ENCODE assay signal across 9 mouse cellular contexts in the genomic region with DNA sequence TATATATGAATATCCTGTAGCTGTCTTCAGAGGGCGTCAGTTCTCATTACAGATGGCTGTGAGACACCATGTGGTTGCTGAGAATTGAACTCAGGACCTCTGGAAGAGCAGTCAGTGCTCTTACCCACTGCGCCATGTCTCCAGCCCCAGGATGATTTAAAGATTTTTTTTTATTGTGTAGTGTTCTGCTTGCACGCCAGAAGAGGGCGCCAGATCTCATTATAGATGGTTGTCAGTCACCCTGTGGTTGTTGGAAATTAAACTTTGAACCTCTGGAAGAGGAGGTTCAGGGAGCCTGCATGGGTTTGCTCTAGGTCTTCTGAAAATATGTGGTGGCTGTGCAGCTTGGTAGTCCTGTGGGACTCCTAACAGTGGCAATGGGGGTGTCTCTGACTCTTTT. TPM values are rescaled to one million over a fixed set of nuclear protein-coding genes. Genes with fewer than 3 reads are reported as not detected.
DNase-seq lines count a peak whose midpoint lies in the region; ATAC-seq and TF ChIP-seq lines count a peak whose summit lies in the region.
"Had no signal": no experiment of that assay in that cellular context is flagged by ENCODE, and none has a peak within 500 bp of the region (broad histone marks: within the 10 kb centered on the region; RNA-seq: fewer than 3 reads in every experiment).

No protein-coding gene starts in this region.

- intact Hi-C loops in heart, adult 2 months (cut with DNase I): no loop called here

- 45% methylated on average over 4 of the region's 4 CpGs for WGBS in heart, adult 2 months
- 24% methylated on average over 4 of the region's 4 CpGs for WGBS in liver, embryonic 13.5 days (ENCODE audit: insufficient replicate concordance)

- no peak for TF ChIP-seq POLR2A in heart, adult 2 months (IDR thresholded peaks at IDR 0.05; ENCODE audit: insufficient read depth, low read depth, low read length)

- peaks cover 1% of the 10 kb centered on the region; the same call in 1 of the 2 replicates for H3K4me1 ChIP-seq in heart, adult 2 months (ENCODE audit: control insufficient read depth, insufficient read depth, low read length)
- peaks cover 12% of the 10 kb centered on the region for H3K4me1 ChIP-seq in liver, embryonic 13.5 days (replicated peaks)
- H3K4me1 ChIP-seq: embryonic facial prominence, embryonic 13.5 days had no signal

- TF ChIP-seq EP300 in heart, adult 2 months (IDR thresholded peaks at IDR 0.05; ENCODE audit: insufficient read depth, low read depth, low read length): no peak

- peak; percentile 27; the same call in 1 of the 2 replicates for ATAC-seq in liver, embryonic 13.5 days (ENCODE audit: low read depth)

- H3K9me3 ChIP-seq in liver, embryonic 13.5 days (replicated peaks): no peaks in the 10 kb centered on the region
- H3K9me3 ChIP-seq: embryonic facial prominence, embryonic 13.5 days had no signal

- no peaks in the 10 kb centered on the region for H3K27me3 ChIP-seq in heart, adult 2 months (ENCODE audit: control insufficient read depth, insufficient read depth, low read length)
- no peaks in the 10 kb centered on the region for H3K27me3 ChIP-seq in liver, embryonic 13.5 days
- H3K27me3 ChIP-seq: embryonic facial prominence, embryonic 13.5 days had no signal

- H3K4me3 ChIP-seq in heart, adult 2 months: no peak overlapping the region
- H3K4me3 ChIP-seq in liver, embryonic 13.5 days (replicated peaks): no peak overlapping the region
- H3K4me3 ChIP-seq: embryonic facial prominence, embryonic 13.5 days had no signal

- H3K4me2 ChIP-seq in liver, embryonic 13.5 days: no peak overlapping the region
- H3K4me2 ChIP-seq: embryonic facial prominence, embryonic 13.5 days had no signal

- peak; percentile 73 for TF ChIP-seq CTCF in heart, adult 2 months (IDR thresholded peaks at IDR 0.05)

- peak; percentile 31 to 45 for DNase-seq in heart, adult 2 months
- DNase-seq in heart, adult 9 months (ENCODE audit: low spot score in 2 of 2): no peak
- DNase-seq in 416B (ENCODE audit: low read depth) (peak; percentile 81), NIH3T3 (ENCODE audit: low read depth) (peak; percentile 62)
- DNase-seq in embryo, embryonic 10.5 days (ENCODE audit: low spot score): peak; percentile 45
- DNase-seq in liver, embryonic 13.5 days: peak; percentile 55
- DNase-seq in spleen, adult 18-20 months: peak; percentile 12 to 52
- no peak for DNase-seq in ovary, postnatal 14 days (ENCODE audit: low spot score)

- H3K79me2 ChIP-seq in heart, adult 2 months (replicated peaks; ENCODE audit: control insufficient read depth, insufficient read depth, low read length): no peaks in the 10 kb centered on the region

- no peaks in the 10 kb centered on the region for H3K36me3 ChIP-seq in heart, adult 2 months (ENCODE audit: control insufficient read depth, insufficient read depth, low read length)
- no peaks in the 10 kb centered on the region for H3K36me3 ChIP-seq in liver, embryonic 13.5 days
- H3K36me3 ChIP-seq: embryonic facial prominence, embryonic 13.5 days had no signal

- H3K9ac ChIP-seq in heart, adult 2 months (ENCODE audit: low read depth, low read length): no peak overlapping the region
- no peak overlapping the region for H3K9ac ChIP-seq in liver, embryonic 13.5 days
- H3K9ac ChIP-seq: embryonic facial prominence, embryonic 13.5 days had no signal

- H3K27ac ChIP-seq in heart, adult 2 months: no peak overlapping the region
- no peak overlapping the region for H3K27ac ChIP-seq in liver, embryonic 13.5 days
- H3K27ac ChIP-seq: embryonic facial prominence, embryonic 13.5 days had no signal

RNA-seq across cellular contexts. Expression of a gene that starts 5.4 kb away (rescaled TPM):
- 100 to 1,000 TPM; 145 to 148 TPM for total RNA-seq in heart, adult 2 months (2021)
- polyA plus RNA-seq in heart, adult 2 months (2012; rRNA removed): 76.0 and 96.6 TPM in 2 replicates
- 291 and 374 TPM in 2 replicates for polyA plus RNA-seq in liver, embryonic 13.5 days (2015; fragmentation: Nextera tagmentation; extraction: Ambion mirVana)

RNA-seq across cellular contexts. Expression of a gene that starts 5.4 kb away (rescaled TPM):
- total RNA-seq in heart, adult 2 months (2021): 1 to 10 TPM; 3.8 to 4.2 TPM
- 3.4 and 4.3 TPM in 2 replicates for polyA plus RNA-seq in heart, adult 2 months (2012; rRNA removed)
- 0.52 and 0.76 TPM in 2 replicates for polyA plus RNA-seq in liver, embryonic 13.5 days (2015; fragmentation: Nextera tagmentation; extraction: Ambion mirVana)

RNA-seq across cellular contexts. Expression of a gene that starts 21.2 kb away (rescaled TPM):
- not detected for total RNA-seq in heart, adult 2 months (2021)
- 0.09 and 0.10 TPM in 2 replicates for polyA plus RNA-seq in heart, adult 2 months (2012; rRNA removed)
- not detected in 2 replicates for polyA plus RNA-seq in liver, embryonic 13.5 days (2015; fragmentation: Nextera tagmentation; extraction: Ambion mirVana)
- polyA plus RNA-seq: embryonic facial prominence, embryonic 13.5 days had no signal

RNA-seq across cellular contexts. Expression of a gene that starts 35.9 kb away (rescaled TPM):
- under 1 TPM in 1 of 2 experiments, not detected in 1; 0.13 TPM for total RNA-seq in heart, adult 2 months (2021)
- polyA plus RNA-seq in heart, adult 2 months (2012; rRNA removed): 0.15 and 0.47 TPM in 2 replicates
- polyA plus RNA-seq in liver, embryonic 13.5 days (2015; fragmentation: Nextera tagmentation; extraction: Ambion mirVana): 1.6 and 2.0 TPM in 2 replicates

RNA-seq across cellular contexts. Expression of a gene that starts 40.8 kb away (rescaled TPM):
- 100 to 1,000 TPM; 369 to 415 TPM for total RNA-seq in heart, adult 2 months (2021)
- polyA plus RNA-seq in heart, adult 2 months (2012; rRNA removed): 339 and 340 TPM in 2 replicates
- polyA plus RNA-seq in liver, embryonic 13.5 days (2015; fragmentation: Nextera tagmentation; extraction: Ambion mirVana): 269 and 300 TPM in 2 replicates

Comparison
In these comparisons a context has a peak if more than half of its experiments do, and no peak if none do; other contexts are left out.
1. DNase-seq: peak in heart, adult 2 months (2 of 2), 416B (single experiment), NIH3T3 (single experiment), embryo, embryonic 10.5 days (single experiment), liver, embryonic 13.5 days (single experiment) and spleen, adult 18-20 months (2 of 2); none in heart, adult 9 months (0 of 2) and ovary, postnatal 14 days (single experiment).